Mouse (Mus musculus) limb, embryonic 10.5 days (tissue): ENCODE data around the gene H2-M11. TPM values are rescaled to one million over a fixed set of nuclear protein-coding genes. Genes with fewer than 3 reads are reported as not detected.

Experiments used
- DNase-seq: peaks from one replicate; pipeline ENCODE4 v3.0.0-alpha.2; 2017; ENCODE audit warnings: low spot score
- H3K27ac ChIP-seq: fragments of 300-500 bp; sonication (generic); 2 replicates; pipeline ENCODE4 v1.5.1; 2016; ENCODE audit warnings: mild to moderate bottlenecking
- H3K27me3 ChIP-seq: fragments of 300-500 bp; sonication (generic); 2 replicates; pipeline ENCODE4 v1.6.1; 2016; ENCODE audit warnings: low read depth, mild to moderate bottlenecking; ENCODE audit not compliant: poor library complexity, severe bottlenecking
- H3K36me3 ChIP-seq: fragments of 300-500 bp; sonication (generic); 2 replicates; pipeline ENCODE4 v1.6.1; 2016; ENCODE audit warnings: mild to moderate bottlenecking, moderate library complexity
- H3K4me1 ChIP-seq: fragments of 300-500 bp; sonication (generic); 2 replicates; pipeline ENCODE4 v1.6.1; 2016
- H3K4me3 ChIP-seq: fragments of 300-500 bp; sonication (generic); 2 replicates; pipeline ENCODE4 v1.5.1; 2016; ENCODE audit warnings: mild to moderate bottlenecking, moderate library complexity
- H3K9me3 ChIP-seq: fragments of 300-500 bp; sonication (generic); replicated peaks from 2 replicates; pipeline ENCODE4 v1.6.1; 2016; ENCODE audit warnings: mild to moderate bottlenecking
- WGBS: fragments of 180-500 bp; shearing (Covaris S2); methylation state at CpG from one replicate; pipeline ENCODE4 v1.1.7; 2016; 5-methylcytosine and 5-hydroxymethylcytosine counted together
- polyA plus RNA-seq: library from polyadenylated mRNA; unstranded; fragments of >200 nt; fragmentation: Nextera tagmentation; extraction: Ambion mirVana; gene quantifications from 2 replicates; pipeline ENCODE4 v1.2.1, GENCODE M21; 2016

Gene H2-M11
- not detected in 2 replicates for polyA plus RNA-seq

- H3K9me3 ChIP-seq, result no peaks in the 10 kb centered on the region
- no peak for DNase-seq
- H3K4me3 ChIP-seq, result no peak within 1 kb of the TSS
- 75% methylated on average over 3 of the region's 3 CpGs for WGBS
- H3K27ac ChIP-seq, result no peak within 1 kb of the TSS
- no peaks in the 10 kb centered on the region for H3K4me1 ChIP-seq
- H3K36me3 ChIP-seq, result no peaks in the 10 kb centered on the region
- no peaks in the 10 kb centered on the region for H3K27me3 ChIP-seq
Measured at GRCm38 (mm10) chr17:36546775-36547174, at the start of gene H2-M11. TSS of gene H2-M11 (plus strand) at chr17:36547075.

GRCm38 (mm10) chr17:36500435-36500834, 46.4 kb upstream of the H2-M11 start:
- WGBS, result 55% methylated on average over 1 of the region's 1 CpGs

GRCm38 (mm10) chr17:36503910-36504309, 43.0 kb upstream of the H2-M11 start:
- no peak for DNase-seq
- H3K27me3 ChIP-seq, result no peaks in the 10 kb centered on the region
- no peak overlapping the region for H3K4me3 ChIP-seq
- H3K4me1 ChIP-seq, result no peaks in the 10 kb centered on the region
- H3K36me3 ChIP-seq, result no peaks in the 10 kb centered on the region
- no peaks in the 10 kb centered on the region for H3K9me3 ChIP-seq
- no peak overlapping the region for H3K27ac ChIP-seq

More at GRCm38 (mm10) chr17:36500435-36500834, 46.4 kb upstream of the H2-M11 start:
- no peak for DNase-seq
- no peaks in the 10 kb centered on the region for H3K9me3 ChIP-seq
- no peak overlapping the region for H3K27ac ChIP-seq
- no peak overlapping the region for H3K4me3 ChIP-seq
- no peaks in the 10 kb centered on the region for H3K4me1 ChIP-seq
- no peaks in the 10 kb centered on the region for H3K27me3 ChIP-seq
- H3K36me3 ChIP-seq, result no peaks in the 10 kb centered on the region

Other genes with a start within 250 kb of the H2-M11 start
- not detected in 2 replicates for gene H2-M10.1, start 220.9 kb upstream of the H2-M11 start, polyA plus RNA-seq
- not detected in 2 replicates for gene H2-M10.3, start 178.7 kb upstream of the H2-M11 start, polyA plus RNA-seq
- not detected in 2 replicates for gene H2-M10.4, start 84.7 kb upstream of the H2-M11 start, polyA plus RNA-seq
- gene H2-M9, start 95.6 kb downstream of the H2-M11 start, polyA plus RNA-seq, result not detected in 2 replicates
- gene H2-M1, start 125.1 kb downstream of the H2-M11 start, polyA plus RNA-seq, result not detected in 2 replicates
- not detected in 2 replicates for gene H2-M10.5, start 225.8 kb downstream of the H2-M11 start, polyA plus RNA-seq